Mouse (Mus musculus): Measurements from ENCODE around the gene Fam114a1. TPM values are rescaled to one million over a fixed set of nuclear protein-coding genes. Genes with fewer than 3 reads are reported as not detected.

The Fam114a1 gene
- polyA plus RNA-seq (2014; fragmentation: Illumina TruSeq; extraction: RNeasy Lipid Tissue Mini Kit (QIAGEN cat#74804); ENCODE audit: low read depth, low replicate concordance), result 91.2 TPM

GRCm38 (mm10) chr5:64969861-64970771 lies at the start of gene Fam114a1:
Fam114a1 (plus strand) TSS chr5:64970071.

DNA sequence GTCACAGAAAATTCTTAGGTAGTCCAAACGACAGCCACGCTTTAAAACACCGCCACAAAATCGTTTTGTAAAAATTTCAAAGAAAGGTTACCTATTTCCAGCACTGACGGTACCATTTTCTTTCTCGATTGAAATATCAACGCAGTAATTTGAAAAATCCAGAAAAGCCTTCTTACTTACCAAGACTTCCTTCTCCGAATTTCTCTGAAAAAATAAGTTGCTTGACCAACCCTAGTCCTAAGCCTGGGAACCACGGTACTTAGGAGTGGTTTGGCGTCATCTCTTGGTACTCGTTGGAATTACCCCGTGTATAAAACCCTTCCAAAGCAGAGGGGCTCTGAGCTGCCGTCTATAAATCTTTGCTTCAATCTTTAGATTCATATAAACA lies 10.0 kb upstream of the Fam114a1 start, which contains the start of gene Tlr6:
TSS of gene Tlr6 (minus strand) at position 255 of the 388 bp plus-strand sequence.

Other genes with a start within 250 kb of the Fam114a1 start
- 470 TPM for gene Klf3, start 166.7 kb upstream of the Fam114a1 start, polyA plus RNA-seq (2014; fragmentation: Illumina TruSeq; extraction: RNeasy Lipid Tissue Mini Kit (QIAGEN cat#74804); ENCODE audit: low read depth, low replicate concordance)
- 193 TPM for gene Tlr1, start 36.5 kb upstream of the Fam114a1 start, polyA plus RNA-seq (2014; fragmentation: Illumina TruSeq; extraction: RNeasy Lipid Tissue Mini Kit (QIAGEN cat#74804); ENCODE audit: low read depth, low replicate concordance)
- 2.0 TPM for gene Tlr6, start 10.0 kb upstream of the Fam114a1 start, polyA plus RNA-seq (2014; fragmentation: Illumina TruSeq; extraction: RNeasy Lipid Tissue Mini Kit (QIAGEN cat#74804); ENCODE audit: low read depth, low replicate concordance)
- gene Tmem156, start 122.1 kb downstream of the Fam114a1 start, polyA plus RNA-seq (2014; fragmentation: Illumina TruSeq; extraction: RNeasy Lipid Tissue Mini Kit (QIAGEN cat#74804); ENCODE audit: low read depth, low replicate concordance), result 2.7 TPM
- 56.5 TPM for gene Klhl5, start 137.5 kb downstream of the Fam114a1 start, polyA plus RNA-seq (2014; fragmentation: Illumina TruSeq; extraction: RNeasy Lipid Tissue Mini Kit (QIAGEN cat#74804); ENCODE audit: low read depth, low replicate concordance)
- 8.8 TPM for gene Wdr19, start 229.6 kb downstream of the Fam114a1 start, polyA plus RNA-seq (2014; fragmentation: Illumina TruSeq; extraction: RNeasy Lipid Tissue Mini Kit (QIAGEN cat#74804); ENCODE audit: low read depth, low replicate concordance)

Measured in sigmoid colon, adult 10 weeks (tissue).